Mouse (Mus musculus): ENCODE data around the gene Dis3l. TPM values are rescaled to one million over a fixed set of nuclear protein-coding genes. Genes with fewer than 3 reads are reported as not detected.
A peak's percentile ranks its signal among the peaks of the same experiment; 100 is the strongest.

Dis3l gene
- total RNA-seq (2021), result 10 to 100 TPM; 20.4 to 21.0 TPM
- long read RNA-seq, experiment 1, transcript Dis3l-208 (17 exons, 3,575 nt), result major isoform, 10 of 13 reads
- long read RNA-seq, experiment 1, partial matches to known transcripts, result 3 of 13 reads
- long read RNA-seq, experiment 1, other reads (novel, unspliced or antisense), result 0 of 13 reads
- long read RNA-seq, experiment 2, transcript Dis3l-208 (17 exons, 3,575 nt), result major isoform, 6 of 13 reads
- long read RNA-seq, experiment 2, partial matches to known transcripts, result 5 of 13 reads
- long read RNA-seq, experiment 2, other reads (novel, unspliced or antisense), result 2 of 13 reads

DNA sequence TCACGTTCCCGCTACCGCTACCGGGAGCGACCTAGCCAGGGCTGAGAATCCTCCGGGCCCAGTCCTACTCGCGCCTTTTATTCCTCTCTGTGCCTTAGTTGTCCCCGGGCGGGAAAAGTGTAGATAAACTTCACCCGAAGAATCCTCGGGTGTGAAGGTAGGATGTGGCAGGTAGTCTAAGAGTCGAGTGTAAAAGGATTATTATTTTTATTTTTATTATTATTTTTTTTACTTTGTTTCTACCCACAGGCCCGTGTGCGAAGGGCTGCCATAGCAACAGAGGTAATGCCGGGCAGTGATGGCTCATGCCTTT lies at the start of gene Dis3l:
Gene Dis3l, minus strand, starts transcription at position 35 of the 313 bp plus-strand sequence.
- no peak for DNase-seq
- intact Hi-C loops (cut with DNase I), result no loop called here

GRCm38 (mm10) chr9:64389576-64390292 lies 48.6 kb upstream of the Dis3l start:
- DNase-seq, result no peak
- intact Hi-C loops (cut with DNase I), result no loop called here

DNA sequence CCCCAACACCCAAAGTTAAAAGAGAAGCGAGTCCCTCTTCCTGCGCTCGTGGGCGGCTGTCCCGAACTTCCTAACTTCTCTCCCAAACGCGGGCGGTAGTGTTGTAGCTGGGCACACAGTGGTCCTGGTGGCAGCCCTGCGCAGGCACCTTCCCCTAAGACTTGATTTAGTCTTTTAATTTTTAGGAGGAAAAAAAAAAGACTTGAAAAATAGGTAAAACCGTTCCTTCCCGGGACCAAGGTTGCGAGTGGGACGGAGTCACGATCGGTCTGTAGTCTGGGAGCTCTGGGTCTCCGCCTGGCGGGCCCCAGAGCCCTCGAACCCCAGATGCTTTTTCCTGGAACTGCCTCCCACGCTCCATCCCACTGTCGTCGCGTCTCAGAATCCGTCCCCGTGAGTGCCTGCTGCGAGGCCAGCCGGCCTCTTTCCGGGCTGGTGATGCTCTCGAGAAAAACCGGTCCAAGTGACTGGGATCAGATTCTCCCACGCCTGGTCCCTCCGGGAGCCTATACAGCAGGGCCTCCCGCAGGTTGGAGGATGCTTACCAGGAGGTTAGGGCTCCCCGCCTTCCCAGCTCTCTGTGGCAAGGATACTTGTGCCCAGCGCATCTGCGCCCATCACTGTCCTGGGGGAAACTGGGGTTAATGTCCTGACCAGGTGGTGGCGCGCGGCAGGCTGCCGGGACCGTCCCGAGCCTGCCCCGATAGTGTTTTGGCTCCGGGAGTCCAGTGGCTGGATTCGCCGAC lies 45.6 kb upstream of the Dis3l start:
- DNase-seq, result no peak
- intact Hi-C loops (cut with DNase I), result no loop called here

DNA sequence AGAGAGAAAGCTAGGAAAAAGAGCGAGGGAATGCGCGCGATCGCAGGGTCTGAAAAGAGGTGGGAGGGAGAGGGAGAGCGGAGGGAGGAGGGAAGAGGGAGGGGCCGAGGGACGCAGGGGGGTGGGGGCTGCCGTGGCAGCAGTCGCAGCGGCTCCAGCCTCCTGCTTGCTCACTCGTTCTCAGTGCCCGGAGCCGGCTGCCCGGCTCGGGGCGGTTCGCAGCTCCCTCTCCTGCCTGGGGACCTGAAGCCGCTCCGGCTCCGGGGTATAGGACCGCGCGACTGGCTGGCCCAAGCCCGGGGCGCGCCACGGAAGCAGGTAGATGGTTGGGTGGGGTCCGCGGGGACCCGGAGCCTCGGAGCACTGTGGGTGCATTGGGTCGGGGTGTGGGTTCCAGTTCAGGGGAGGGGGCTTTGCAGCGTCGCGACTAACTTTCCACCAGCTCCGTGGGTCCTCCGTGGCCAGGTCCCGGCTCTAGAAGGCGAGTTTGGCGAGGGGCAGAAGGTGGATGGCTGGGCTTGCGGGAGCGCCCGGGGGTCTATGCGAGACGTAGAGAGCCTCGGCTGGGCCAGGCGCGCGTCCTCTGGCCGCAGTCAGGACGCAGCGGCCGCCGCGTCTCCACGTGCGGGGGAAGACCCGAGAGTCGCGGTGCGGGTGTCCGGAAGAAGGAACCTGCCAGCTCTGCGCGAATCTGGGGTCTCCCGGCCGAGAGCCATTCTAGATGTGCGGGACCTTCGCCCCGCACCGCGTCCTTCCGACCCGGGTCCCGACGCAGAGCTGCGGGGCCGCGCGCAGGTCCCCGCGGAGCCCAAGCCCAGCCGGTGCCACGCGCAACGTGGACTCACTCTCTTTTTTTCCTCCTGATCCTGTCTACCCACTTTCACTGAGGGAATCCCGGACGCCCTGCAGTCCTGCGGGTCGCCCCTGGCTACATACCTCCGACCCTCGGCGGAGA lies 44.7 kb upstream of the Dis3l start, which contains the start of gene Megf11:
Gene Megf11, plus strand, starts transcription at position 116 of the 955 bp plus-strand sequence.
- intact Hi-C loops (cut with DNase I), result no loop called here
- DNase-seq, result no peak

DNA sequence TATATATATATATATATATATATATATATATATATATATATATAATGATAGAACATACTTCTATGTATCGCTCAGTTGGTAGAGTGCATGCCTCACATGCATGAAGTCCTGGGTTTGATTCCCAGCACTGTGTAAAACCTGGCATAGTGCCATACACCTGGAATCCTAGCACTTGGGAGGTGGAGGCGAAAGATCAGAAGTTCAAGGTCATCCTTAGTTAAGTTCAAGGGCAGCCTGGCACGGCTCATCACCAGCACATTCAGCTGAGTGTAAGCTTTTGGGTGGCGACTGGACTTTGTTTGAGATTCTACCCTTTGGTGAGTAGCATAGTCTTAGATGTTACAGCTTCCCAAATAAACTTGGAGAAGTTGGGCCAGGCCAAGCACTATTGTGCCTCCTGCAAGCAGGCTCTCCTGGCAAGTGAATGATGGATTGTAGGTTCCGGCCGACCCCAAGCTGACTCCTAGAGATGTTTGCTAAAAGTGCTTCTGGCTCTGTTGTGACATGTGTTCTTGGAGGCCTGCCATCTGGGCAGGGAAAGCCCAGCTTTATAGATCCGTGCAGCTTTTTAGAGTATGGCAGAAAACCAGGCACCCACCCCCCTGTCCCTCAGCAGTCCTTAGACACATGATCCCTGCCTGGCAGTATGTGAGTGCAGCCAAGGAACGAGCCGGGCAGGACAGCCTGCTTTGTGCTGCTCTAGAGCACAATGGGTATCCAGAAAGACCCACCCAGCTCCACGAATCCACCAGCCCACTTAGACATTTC lies 42.1 kb upstream of the Dis3l start:
- no peak for DNase-seq
- intact Hi-C loops (cut with DNase I), result no loop called here

DNA sequence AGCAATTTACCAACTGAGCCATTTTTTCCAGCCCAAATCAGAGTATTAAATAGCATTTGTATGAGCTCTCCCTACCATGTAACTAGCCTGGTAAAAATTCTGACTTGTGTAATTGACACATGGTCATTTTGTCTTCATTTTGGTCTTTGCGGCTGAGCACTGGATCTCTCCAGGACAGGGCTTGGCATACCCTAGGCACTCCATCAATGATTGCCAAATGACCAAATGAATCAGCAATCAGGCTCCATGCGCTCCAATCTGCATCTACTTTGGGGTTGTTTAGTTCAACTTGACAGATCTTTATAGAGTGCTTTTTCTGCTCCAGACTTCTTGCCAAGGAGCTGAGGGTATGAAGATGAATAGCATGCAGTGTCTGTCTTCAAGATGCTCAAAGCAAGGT lies 35.3 kb upstream of the Dis3l start:
- intact Hi-C loops (cut with DNase I), result no loop called here
- no peak for DNase-seq

DNA sequence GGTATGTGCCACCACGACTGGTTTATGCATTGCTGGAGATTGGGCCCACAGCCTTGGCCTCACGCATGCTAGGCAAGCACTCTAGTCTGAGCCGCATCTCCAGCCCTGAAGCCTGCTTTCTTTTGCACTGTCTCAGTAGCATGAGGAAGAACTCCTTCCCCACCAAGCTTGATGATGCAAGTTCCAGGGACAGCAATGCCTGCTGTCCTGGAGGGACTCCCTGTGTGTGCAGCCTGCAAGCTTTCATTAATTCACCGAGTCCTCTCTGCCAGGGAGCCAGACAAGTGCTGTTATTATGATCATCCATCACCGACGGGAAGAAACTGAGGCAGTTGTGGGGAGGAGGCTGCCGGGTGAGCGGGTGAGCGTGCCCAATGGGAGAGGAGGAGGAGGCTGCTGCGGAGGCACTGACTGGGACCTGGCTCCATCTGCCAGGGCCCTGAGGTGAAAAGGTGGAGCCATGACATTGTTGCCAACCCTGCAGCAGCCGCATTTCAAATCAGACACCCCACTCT lies 30.3 kb upstream of the Dis3l start:
- no peak for DNase-seq
- intact Hi-C loops (cut with DNase I), result no loop called here

DNA sequence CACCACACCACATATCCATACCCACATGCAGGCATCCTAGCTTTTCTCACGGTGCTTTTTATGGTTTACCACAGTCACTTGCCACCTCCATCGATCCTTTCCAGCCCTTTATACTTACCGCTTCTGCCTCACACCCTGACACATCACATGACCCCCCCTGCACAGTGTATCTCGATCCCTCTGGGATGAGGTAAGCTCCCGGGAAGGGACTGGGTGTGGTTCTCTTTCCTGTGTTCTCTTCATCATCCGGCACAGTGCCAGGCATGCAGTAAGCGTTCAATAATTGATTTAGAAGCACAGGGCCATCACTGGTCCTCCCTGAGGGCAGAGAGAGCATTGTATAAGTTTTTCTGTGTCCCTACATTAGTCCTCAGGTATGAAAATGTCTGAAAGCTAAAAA lies 28.8 kb upstream of the Dis3l start:
- intact Hi-C loops (cut with DNase I), result no loop called here
- no peak for DNase-seq

GRCm38 (mm10) chr9:64361231-64361950 lies 20.3 kb upstream of the Dis3l start:
- no peak for DNase-seq
- intact Hi-C loops (cut with DNase I), result no loop called here

- DNase-seq, result no peak
Measured at GRCm38 (mm10) chr9:64355627-64356026, 14.5 kb upstream of the Dis3l start.

GRCm38 (mm10) chr9:64351191-64351590 lies 10.1 kb upstream of the Dis3l start:
- intact Hi-C loops (cut with DNase I), result no loop called here
- DNase-seq, result no peak

More at GRCm38 (mm10) chr9:64355627-64356026, 14.5 kb upstream of the Dis3l start:
- intact Hi-C loops (cut with DNase I), result no loop called here

GRCm38 (mm10) chr9:64349490-64349889 lies 8.4 kb upstream of the Dis3l start:
- intact Hi-C loops (cut with DNase I), result loop anchor here (5.0 kb wide), 1 partner anchor 293 kb away; no protein-coding TSS in a partner anchor
- DNase-seq, result no peak

GRCm38 (mm10) chr9:64347377-64347776 lies 6.3 kb upstream of the Dis3l start:
- DNase-seq, result no peak

DNA sequence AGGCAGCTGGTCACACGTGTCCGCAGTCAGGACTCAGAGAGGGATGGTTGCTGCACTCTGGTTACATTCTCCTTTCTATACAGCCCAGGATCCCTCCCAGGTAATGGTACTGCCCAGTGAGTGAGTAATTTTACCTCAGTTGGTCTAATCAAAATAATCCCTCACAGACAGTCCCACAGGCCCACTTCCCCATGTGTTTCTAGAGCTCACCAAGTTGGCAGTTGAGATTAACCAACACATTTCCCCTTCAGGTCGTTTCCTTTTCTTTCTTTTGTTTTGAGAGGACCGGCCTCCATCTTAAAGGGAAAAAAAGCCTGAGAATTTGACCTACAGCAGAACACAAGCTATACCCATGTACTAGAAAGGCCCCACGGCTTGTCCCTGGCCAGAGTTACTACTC lies 4.8 kb upstream of the Dis3l start:
- intact Hi-C loops (cut with DNase I), result loop anchor here (5.0 kb wide), 1 partner anchor 296 kb away; no protein-coding TSS in a partner anchor
- no peak for DNase-seq

More at GRCm38 (mm10) chr9:64347377-64347776, 6.3 kb upstream of the Dis3l start:
- intact Hi-C loops (cut with DNase I), result loop anchor here (5.0 kb wide), 1 partner anchor 295 kb away; no protein-coding TSS in a partner anchor

GRCm38 (mm10) chr9:64343656-64344055 lies 2.6 kb upstream of the Dis3l start:
- DNase-seq, result no peak

GRCm38 (mm10) chr9:64341671-64342070 lies 583 bp upstream of the Dis3l start:
- intact Hi-C loops (cut with DNase I), result no loop called here
- DNase-seq, result no peak

More at GRCm38 (mm10) chr9:64343656-64344055, 2.6 kb upstream of the Dis3l start:
- intact Hi-C loops (cut with DNase I), result no loop called here

- DNase-seq, result peak; percentile 64 to 80
- intact Hi-C loops (cut with DNase I), result no loop called here
Measured at GRCm38 (mm10) chr9:64340351-64341253, 486 bp downstream of the Dis3l start.

All from gastrocnemius, postnatal 36 days (tissue).